Mouse (Mus musculus) embryonic facial prominence, embryonic 15.5 days (tissue): ENCODE measurements at regions not wholly inside any gene's neighbourhood (a gene's known extent, or its start where the extent isn't known, plus 50 kb on each side); places are given as distances from the start of the nearest gene placed in this dataset.

Experiments
- ATAC-seq: fragments of 200-750 bp; cut with Nextera tagmentation; 2 replicates; pipeline ENCODE4 v1.8.0; 2017; ENCODE audit warnings: low read depth, moderate TSS enrichment; ENCODE audit not compliant: insufficient number of reproducible peaks, low FRiP score, low TSS enrichment
- H3K27ac ChIP-seq: fragments of 300-500 bp; sonication (generic); replicated peaks from 2 replicates; pipeline ENCODE4 v1.5.1; 2015; ENCODE audit warnings: mild to moderate bottlenecking, inconsistent platforms
- H3K27me3 ChIP-seq: fragments of 300-500 bp; sonication (generic); 2 replicates; pipeline ENCODE4 v1.6.1; 2015; ENCODE audit warnings: inconsistent platforms
- H3K36me3 ChIP-seq: fragments of 300-500 bp; sonication (generic); 2 replicates; pipeline ENCODE4 v1.6.1; 2015; ENCODE audit warnings: mild to moderate bottlenecking, inconsistent platforms
- H3K4me1 ChIP-seq: fragments of 300-500 bp; sonication (generic); 2 replicates; pipeline ENCODE4 v1.6.1; 2015; ENCODE audit warnings: inconsistent platforms
- H3K4me2 ChIP-seq: fragments of 300-500 bp; sonication (generic); replicated peaks from 2 replicates; pipeline ENCODE4 v1.6.1; 2015; ENCODE audit warnings: mild to moderate bottlenecking, inconsistent platforms
- H3K4me3 ChIP-seq: fragments of 300-500 bp; sonication (generic); replicated peaks from 2 replicates; pipeline ENCODE4 v1.5.1; 2015; ENCODE audit warnings: mild to moderate bottlenecking, inconsistent platforms
- H3K9ac ChIP-seq: fragments of 300-500 bp; sonication (generic); 2 replicates; pipeline ENCODE4 v1.6.1; 2015; ENCODE audit warnings: inconsistent platforms
- H3K9me3 ChIP-seq: fragments of 300-500 bp; sonication (generic); replicated peaks from 2 replicates; pipeline ENCODE4 v1.6.1; 2016; ENCODE audit warnings: inconsistent platforms
- WGBS: fragments of 180-500 bp; shearing (Covaris S2); methylation state at CpG from one replicate; pipeline ENCODE4 v1.1.7; 2015; 5-methylcytosine and 5-hydroxymethylcytosine counted together

DNA sequence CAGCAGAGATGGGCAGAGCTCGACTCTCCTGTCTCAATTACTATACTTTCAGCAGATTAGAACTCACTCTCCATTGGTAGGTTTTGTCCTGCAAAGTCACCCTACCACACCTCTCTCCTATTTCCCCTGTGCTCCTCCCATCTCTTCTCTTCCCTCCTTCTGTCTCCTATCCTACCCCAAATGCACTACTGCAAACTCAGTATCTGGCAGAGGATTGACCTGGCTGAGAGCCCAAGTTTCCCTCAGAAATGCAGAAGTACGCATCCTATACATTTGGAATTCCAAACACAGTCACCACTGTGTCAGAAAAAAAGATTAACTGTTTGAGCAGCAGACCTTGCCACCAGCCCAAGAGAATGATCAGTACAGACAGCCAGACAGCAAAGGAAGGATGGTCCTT is 163.4 kb downstream of the Rpl10-ps3 start:
- H3K27ac ChIP-seq: no peak overlapping the region
- H3K27me3 ChIP-seq: no peaks in the 10 kb centered on the region
- H3K4me1 ChIP-seq: no peaks in the 10 kb centered on the region
- ATAC-seq: no peak
- H3K9me3 ChIP-seq: no peaks in the 10 kb centered on the region
- 42% methylated on average over 2 of the region's 2 CpGs for WGBS
- no peak overlapping the region for H3K9ac ChIP-seq
- no peak overlapping the region for H3K4me3 ChIP-seq
- H3K36me3 ChIP-seq: no peaks in the 10 kb centered on the region
- H3K4me2 ChIP-seq: no peak overlapping the region

DNA sequence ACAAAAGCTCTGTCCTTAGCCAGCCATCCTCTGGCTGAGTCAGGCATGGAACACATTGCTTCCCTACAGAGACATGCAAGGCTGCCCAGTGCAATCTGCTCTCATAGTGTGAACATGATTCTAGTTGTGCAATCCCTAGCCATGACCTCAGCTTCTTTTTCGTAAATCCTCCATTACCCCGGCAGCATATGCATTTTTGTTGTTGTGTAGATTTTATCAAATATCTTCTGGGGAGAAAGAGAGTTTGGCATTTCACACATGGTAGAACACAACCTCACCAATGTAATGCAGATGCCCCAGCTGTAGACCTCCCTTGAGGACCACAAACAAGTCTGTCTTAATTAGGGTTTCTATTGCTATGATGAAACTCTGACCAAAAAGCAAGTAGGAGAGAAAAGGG is 168.6 kb downstream of the Rpl10-ps3 start:
- Histone ChIP-seq H3K27ac (no peak overlapping the region), H3K4me1 (peaks cover 3% of the 10 kb centered on the region; the same call in 1 of the 2 replicates), H3K36me3 (no peaks in the 10 kb centered on the region), H3K4me3 (no peak overlapping the region), H3K9ac (no peak overlapping the region), H3K27me3 (no peaks in the 10 kb centered on the region), H3K4me2 (no peak overlapping the region), H3K9me3 (no peaks in the 10 kb centered on the region)
- ATAC-seq: no peak
- 66% methylated on average over 2 of the region's 2 CpGs for WGBS

DNA sequence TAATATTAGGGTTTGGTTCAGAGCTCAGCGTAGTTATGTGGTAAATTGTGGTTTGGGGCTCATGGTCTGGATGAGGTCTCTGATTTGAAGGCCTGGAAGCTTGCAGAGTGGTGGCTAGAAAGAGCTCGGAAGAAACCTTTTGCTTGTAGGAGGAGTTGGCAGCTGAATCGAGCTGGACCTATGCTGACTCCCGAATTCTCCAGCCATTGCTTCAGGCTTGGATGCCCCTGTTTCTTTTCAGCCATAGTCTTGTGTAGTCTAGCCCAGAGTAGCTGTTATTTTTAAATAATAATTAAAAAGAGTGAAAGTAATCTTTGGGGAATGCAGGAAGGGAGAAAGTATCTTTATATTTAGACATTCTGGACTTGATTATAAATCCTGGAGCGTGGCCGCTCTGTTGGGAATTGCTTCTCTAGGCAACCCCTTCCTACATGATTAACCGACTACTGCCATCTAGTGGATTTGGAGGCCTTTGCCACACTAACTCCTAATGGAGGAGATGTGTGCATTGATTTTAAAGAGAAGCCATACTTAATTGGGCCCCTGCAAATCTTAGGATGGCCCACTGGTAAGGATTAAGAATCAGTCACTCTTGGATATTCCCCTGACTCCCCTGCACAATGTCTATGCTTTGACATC is 172.8 kb downstream of the Rpl10-ps3 start:
- Histone ChIP-seq H3K4me3 (peak overlapping the region; percentile 23), H3K27ac (0 out of 2 replicates have a peak overlapping the region, but pooled peaks have one; percentile 53), H3K4me2 (peak overlapping the region; percentile 32), H3K4me1 (peaks cover 3% of the 10 kb centered on the region; the same call in 1 of the 2 replicates), H3K9ac (no peak overlapping the region), H3K9me3 (no peaks in the 10 kb centered on the region), H3K27me3 (no peaks in the 10 kb centered on the region), H3K36me3 (no peaks in the 10 kb centered on the region)
- ATAC-seq: peak; percentile 67
- WGBS: 21% methylated on average over 7 of the region's 7 CpGs

DNA sequence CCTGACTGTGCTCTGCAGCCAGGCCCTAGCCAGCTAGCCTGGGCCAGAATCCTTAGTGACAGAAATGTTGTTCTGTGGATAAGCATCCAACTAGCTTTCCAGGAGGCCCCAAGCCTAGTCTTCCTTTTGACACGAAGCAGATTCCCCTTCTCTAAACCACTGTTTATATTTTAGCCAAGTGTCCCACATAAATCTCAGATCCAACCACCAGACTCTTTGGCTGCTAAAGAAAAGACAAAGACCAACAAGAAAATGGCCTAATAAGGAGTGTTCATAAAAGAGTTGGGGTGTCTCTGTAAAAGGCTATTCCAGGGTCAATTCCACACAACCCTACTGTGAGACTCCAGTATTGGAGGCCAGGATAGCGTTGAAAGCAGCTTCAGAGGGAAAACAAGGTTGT is 173.6 kb downstream of the Rpl10-ps3 start:
- Histone ChIP-seq H3K27ac (0 out of 2 replicates have a peak overlapping the region, but pooled peaks have one; percentile 53), H3K9me3 (no peaks in the 10 kb centered on the region), H3K36me3 (no peaks in the 10 kb centered on the region), H3K27me3 (no peaks in the 10 kb centered on the region), H3K4me1 (peaks cover 3% of the 10 kb centered on the region; the same call in 1 of the 2 replicates), H3K9ac (no peak overlapping the region), H3K4me3 (no peak overlapping the region), H3K4me2 (no peak overlapping the region)
- WGBS: 72% methylated on average over 2 of the region's 2 CpGs
- ATAC-seq: no peak

DNA sequence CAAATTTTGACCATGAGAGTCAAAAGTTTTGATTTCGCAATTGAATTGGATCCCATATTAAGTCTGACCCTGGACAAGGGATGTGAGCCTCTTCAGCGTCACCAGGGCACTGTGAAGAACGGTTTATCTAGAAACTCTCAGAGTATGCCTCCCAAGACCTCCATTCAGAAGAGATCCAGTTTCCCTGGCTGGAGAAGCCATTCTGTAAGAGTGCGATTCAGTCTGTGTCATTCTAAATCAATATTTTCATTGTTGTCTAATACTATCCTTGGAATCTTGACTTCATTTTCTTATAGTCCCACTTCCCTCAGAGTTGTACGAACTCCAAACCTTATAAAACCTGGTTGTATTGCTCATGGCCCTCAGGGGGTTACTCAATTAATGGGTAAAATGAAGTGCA is 174.1 kb downstream of the Rpl10-ps3 start:
- H3K36me3 ChIP-seq: no peaks in the 10 kb centered on the region
- WGBS: 83% methylated on average over 5 of the region's 5 CpGs
- H3K27me3 ChIP-seq: no peaks in the 10 kb centered on the region
- no peak overlapping the region for H3K9ac ChIP-seq
- no peak for ATAC-seq
- no peak overlapping the region for H3K4me2 ChIP-seq
- no peaks in the 10 kb centered on the region for H3K9me3 ChIP-seq
- H3K27ac ChIP-seq: no peak overlapping the region
- no peak overlapping the region for H3K4me3 ChIP-seq
- peaks cover 3% of the 10 kb centered on the region; the same call in 1 of the 2 replicates for H3K4me1 ChIP-seq

DNA sequence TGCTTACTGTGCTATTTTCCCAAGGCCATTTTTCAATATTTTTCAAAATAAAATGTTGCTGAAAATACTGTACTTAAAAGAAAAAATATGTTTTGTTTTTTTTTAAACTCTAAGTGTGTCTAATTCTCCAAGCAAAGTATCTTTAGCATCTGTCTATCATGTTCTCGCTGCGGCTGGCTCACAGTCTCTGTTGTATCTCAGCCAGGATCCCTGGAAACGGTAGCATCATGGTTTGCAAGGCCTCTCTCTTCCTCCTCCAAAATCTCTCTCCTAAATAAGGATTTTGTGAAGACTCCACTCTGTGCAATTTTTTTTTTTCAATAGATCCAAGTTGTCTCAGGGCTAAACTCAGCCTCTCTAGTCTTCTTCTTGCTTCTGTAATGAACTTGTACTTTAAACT is 190.2 kb downstream of the Rpl10-ps3 start:
- Histone ChIP-seq H3K27me3 (no peaks in the 10 kb centered on the region), H3K4me2 (no peak overlapping the region), H3K27ac (no peak overlapping the region), H3K4me3 (no peak overlapping the region), H3K9ac (no peak overlapping the region), H3K9me3 (no peaks in the 10 kb centered on the region), H3K4me1 (no peaks in the 10 kb centered on the region), H3K36me3 (no peaks in the 10 kb centered on the region)
- WGBS: 68% methylated on average over 3 of the region's 3 CpGs
- ATAC-seq: no peak

DNA sequence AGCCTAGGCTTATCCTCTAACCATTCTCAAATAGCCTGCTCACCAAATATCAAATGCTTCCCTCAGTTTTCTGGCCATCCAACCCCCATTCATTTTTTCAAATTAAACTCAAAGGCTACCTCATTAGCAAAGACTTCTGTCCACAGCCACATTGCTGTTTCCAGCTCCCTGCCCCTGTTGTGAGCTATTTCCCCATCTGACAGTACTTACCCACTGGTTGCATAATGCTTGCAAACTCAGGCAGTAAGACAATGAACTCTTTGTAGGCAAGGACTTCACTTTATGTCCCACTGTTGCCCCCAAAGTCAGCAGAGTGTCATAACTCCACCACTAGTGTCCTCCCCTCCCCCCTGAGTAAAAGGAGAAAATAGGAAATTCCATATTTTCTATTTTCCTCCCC is 194.7 kb downstream of the Rpl10-ps3 start:
- H3K4me3 ChIP-seq: no peak overlapping the region
- H3K27me3 ChIP-seq: no peaks in the 10 kb centered on the region
- H3K9ac ChIP-seq: no peak overlapping the region
- H3K9me3 ChIP-seq: no peaks in the 10 kb centered on the region
- no peak overlapping the region for H3K27ac ChIP-seq
- ATAC-seq: no peak
- no peak overlapping the region for H3K4me2 ChIP-seq
- H3K4me1 ChIP-seq: no peaks in the 10 kb centered on the region
- no peaks in the 10 kb centered on the region for H3K36me3 ChIP-seq

DNA sequence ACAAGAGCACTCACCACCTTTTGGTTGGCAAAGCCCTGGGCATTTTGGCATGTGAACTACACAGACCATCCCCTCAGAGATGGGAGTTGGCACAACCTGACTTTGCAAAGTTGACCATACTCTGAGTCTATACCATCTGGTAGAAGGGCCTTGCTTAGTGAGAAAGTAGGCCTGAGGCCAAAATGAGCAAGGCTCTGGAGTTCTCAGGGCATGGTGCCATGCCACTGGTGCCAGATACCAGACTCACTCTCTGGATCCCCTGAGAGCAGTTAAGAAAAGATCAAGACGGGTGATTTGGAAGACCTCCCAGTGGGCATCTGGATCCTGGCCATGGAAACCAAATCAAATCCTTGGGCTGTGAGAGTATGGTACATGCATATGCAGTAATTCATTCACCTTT is 202.0 kb downstream of the Rpl10-ps3 start:
- H3K27me3 ChIP-seq: no peaks in the 10 kb centered on the region
- no peaks in the 10 kb centered on the region for H3K9me3 ChIP-seq
- H3K4me3 ChIP-seq: no peak overlapping the region
- H3K36me3 ChIP-seq: no peaks in the 10 kb centered on the region
- WGBS: 14% methylated on average over 1 of the region's 1 CpGs
- H3K4me2 ChIP-seq: no peak overlapping the region
- peaks cover 28% of the 10 kb centered on the region for H3K4me1 ChIP-seq
- no peak overlapping the region for H3K9ac ChIP-seq
- H3K27ac ChIP-seq: peak overlapping the region; percentile 58
- ATAC-seq: peak; percentile 47

DNA sequence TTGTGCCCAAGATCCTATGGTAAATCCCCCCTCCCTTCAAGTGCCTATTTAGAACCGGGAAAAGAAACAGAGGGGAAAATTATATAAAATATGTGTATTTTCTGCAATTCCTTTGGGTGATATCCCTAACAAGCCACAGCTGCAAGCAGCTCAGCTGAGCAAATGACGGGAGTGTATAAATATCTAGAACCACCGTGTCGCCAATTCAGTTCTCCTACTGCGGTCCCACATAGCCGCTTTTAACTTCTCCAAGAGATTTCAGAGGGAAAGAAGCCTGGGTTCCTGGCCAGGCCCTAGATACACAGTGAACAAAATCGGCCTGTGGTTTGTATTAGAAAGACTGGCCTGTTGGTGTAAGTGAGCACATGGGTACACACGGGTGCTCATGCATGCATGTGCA is 202.7 kb downstream of the Rpl10-ps3 start:
- no peak overlapping the region for H3K4me2 ChIP-seq
- ATAC-seq: no peak
- H3K27ac ChIP-seq: peak overlapping the region; percentile 58
- no peaks in the 10 kb centered on the region for H3K27me3 ChIP-seq
- H3K9me3 ChIP-seq: no peaks in the 10 kb centered on the region
- no peak overlapping the region for H3K4me3 ChIP-seq
- H3K4me1 ChIP-seq: peaks cover 28% of the 10 kb centered on the region
- H3K9ac ChIP-seq: no peak overlapping the region
- WGBS: 50% methylated on average over 8 of the region's 8 CpGs
- H3K36me3 ChIP-seq: no peaks in the 10 kb centered on the region

DNA sequence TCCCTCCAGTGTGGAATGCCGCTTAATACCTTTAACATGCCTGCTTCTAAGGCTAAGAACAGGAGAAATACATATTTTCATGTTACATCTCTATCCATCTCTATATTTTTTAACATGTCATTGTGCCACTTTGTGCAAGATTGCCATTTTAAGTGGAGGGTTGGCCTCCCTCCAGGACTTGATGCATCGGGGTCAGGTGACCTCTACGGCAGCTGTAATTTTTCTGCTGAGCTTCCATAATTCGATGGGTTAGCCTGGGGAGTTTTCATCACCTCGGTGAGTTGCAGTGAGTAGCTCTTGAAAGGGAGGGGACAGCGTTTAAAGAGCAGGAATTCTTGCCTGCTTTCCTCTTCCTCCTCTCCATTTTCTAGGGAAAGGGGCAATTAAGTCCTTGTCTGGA is 203.6 kb downstream of the Rpl10-ps3 start:
- 27% methylated on average over 6 of the region's 6 CpGs for WGBS
- H3K4me2 ChIP-seq: no peak overlapping the region

DNA sequence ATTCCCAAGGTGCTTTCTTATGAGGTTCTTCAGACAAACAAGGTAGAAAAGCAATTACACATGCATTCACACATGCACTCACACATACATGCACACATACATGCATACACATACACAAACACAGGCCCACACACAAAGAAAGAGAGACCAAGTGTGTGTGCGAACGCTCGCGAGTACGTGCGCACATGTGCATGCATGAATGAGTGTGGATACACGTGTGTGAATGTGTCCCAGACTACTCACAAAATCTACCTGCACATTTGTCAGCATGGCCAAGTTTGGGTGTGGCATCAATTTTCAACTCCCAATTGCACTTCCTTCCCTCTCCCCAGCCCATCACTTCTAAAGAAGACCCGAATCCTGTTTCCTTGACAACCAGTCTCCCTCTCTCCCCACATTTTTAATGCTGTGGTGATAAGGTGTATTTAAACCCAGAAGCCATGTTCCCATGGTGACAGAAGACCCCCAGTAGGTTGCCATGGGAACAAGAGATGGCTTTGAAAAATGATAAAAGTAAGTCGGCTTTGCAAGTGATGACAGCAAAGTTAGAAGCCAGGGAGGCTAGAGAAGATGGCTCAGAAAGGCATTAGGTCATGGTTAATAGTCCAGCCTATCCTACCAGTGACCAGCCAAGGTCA is 206.3 kb downstream of the Rpl10-ps3 start:
- Histone ChIP-seq H3K4me3 (no peak overlapping the region), H3K27me3 (no peaks in the 10 kb centered on the region), H3K9ac (no peak overlapping the region), H3K4me1 (peaks cover 28% of the 10 kb centered on the region), H3K9me3 (no peaks in the 10 kb centered on the region), H3K36me3 (no peaks in the 10 kb centered on the region), H3K4me2 (no peak overlapping the region), H3K27ac (no peak overlapping the region)
- no peak for ATAC-seq
- 93% methylated on average over 9 of the region's 9 CpGs for WGBS

More for the DNA sequence above, 203.6 kb downstream of the Rpl10-ps3 start:
- peaks cover 28% of the 10 kb centered on the region for H3K4me1 ChIP-seq
- no peak for ATAC-seq
- H3K27ac ChIP-seq: 0 out of 2 replicates have a peak overlapping the region, but pooled peaks have one; percentile 34
- no peaks in the 10 kb centered on the region for H3K9me3 ChIP-seq
- H3K9ac ChIP-seq: no peak overlapping the region
- H3K27me3 ChIP-seq: no peaks in the 10 kb centered on the region
- no peaks in the 10 kb centered on the region for H3K36me3 ChIP-seq
- no peak overlapping the region for H3K4me3 ChIP-seq

DNA sequence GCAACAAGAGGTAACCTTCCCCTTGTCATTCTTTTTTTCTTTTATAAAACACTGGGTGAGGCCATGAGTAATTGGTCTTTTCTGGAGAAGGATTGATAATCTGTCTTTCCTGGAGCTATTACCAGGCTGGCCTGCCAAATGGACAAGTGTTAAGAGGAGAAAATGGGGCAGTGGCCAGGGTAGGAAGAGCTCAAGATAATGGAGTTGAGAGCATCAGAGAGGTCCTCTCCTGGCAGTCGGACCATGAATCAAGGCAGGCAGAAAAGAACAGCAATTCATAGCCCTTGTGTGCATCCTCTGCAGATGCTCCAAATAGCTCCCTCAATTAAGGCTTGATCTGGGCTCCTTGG is 208.2 kb downstream of the Rpl10-ps3 start:
- H3K9ac ChIP-seq: no peak overlapping the region
- ATAC-seq: no peak
- H3K27me3 ChIP-seq: no peaks in the 10 kb centered on the region
- H3K27ac ChIP-seq: no peak overlapping the region
- no peak overlapping the region for H3K4me3 ChIP-seq
- no peaks in the 10 kb centered on the region for H3K36me3 ChIP-seq
- 77% methylated on average over 1 of the region's 1 CpGs for WGBS
- peaks cover 11% of the 10 kb centered on the region for H3K4me1 ChIP-seq
- H3K4me2 ChIP-seq: no peak overlapping the region
- H3K9me3 ChIP-seq: no peaks in the 10 kb centered on the region
